Mouse (Mus musculus) T-helper 17 cell (primary cell): ENCODE results near the gene Eps8.
"Not testable (repeated sequence)": the region's sequence is repeated elsewhere in the genome, so short reads cannot be mapped to it uniquely, and the experiment has no call there.

Experiments
- in situ Hi-C, 2 experiments: fragments of 300-600 bp; cut with MboI, MseI; formaldehyde crosslinking; loops; 1 replicate in 1 of 2; 2 replicates in 1 of 2; pipeline ENCODE4 v1.15.1; 2025; ENCODE audit warnings: high pct_unique_total_duplicates in 2 of 2

The Eps8 gene

DNA sequence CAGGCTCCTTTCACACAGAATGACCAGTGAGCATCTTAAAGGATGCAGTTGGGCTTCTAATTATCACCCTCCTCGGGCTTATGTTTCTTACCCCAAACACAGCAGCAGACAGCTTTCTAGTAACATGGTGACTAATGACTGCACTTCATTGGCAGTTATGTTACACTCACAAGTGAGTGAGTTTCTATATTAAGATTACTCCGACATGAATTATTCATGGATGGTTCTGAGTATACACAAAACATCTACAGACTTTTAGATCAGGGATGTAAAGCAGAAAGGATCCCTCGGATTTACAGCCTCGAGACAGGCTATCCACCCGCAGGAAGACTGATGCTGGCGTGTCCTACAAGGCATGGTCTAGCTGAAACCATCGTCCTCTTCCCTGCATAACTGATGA lies 171.8 kb downstream of the Eps8 start:
- in situ Hi-C loops = no loop called here

DNA sequence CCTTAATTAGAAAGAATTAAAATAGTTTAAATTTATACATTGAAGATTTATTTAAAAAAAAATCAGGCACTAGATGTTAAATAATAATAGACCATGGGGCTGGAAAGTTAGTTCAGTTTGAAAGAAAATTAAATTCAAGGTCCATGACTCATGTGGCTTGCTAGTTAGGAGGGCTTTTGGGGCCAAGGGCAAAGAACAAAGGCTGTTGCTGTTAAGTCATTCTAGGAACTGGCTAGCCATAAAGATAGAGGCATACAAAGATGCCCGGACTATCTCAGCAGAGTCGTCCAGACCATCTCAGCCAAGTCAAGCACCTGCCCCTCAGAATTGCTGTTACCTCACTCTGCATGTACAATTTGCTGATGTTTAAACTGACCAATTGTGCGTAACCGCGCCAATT lies 179.0 kb downstream of the Eps8 start:
- in situ Hi-C loops = not testable (repeated sequence)

DNA sequence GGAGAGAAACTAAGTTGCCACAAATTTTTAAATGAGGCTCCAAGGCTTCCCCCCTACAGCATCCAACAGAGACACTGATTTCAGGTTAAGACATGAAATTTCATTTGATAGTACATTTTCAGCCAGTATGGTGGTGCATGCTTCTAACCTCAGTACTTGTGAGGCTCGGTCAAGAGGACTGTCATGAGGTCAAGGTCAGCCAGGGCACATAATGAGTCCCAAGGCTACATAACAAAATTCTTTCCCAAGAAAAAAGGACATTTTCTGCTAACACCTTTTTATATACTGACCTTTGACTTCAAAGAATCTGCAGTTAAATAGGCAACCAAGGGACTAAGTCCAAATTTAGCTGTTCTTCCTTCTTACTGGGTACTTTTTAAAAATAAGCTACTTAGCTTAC lies 181.2 kb downstream of the Eps8 start:
- in situ Hi-C loops = no loop called here

DNA sequence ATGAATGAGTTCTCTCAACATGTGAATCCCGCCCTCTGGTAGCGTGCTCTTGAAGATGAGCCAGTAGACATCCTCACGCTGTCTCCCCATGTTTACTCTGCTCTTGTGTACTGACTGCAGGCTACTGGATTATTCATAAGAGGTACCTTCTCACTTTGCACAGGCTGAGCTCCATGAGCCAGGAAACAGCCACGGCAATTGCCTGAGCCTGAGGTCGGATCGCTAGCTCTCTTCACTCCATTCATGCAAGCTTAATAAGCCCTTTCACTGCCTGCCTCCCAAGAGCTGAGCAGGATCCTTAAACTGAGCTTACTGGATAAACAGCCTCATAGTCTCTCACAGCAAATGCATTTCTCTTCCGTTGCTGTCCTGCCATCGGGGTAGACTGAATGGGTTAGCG lies 182.5 kb downstream of the Eps8 start:
- in situ Hi-C loops = no loop called here

DNA sequence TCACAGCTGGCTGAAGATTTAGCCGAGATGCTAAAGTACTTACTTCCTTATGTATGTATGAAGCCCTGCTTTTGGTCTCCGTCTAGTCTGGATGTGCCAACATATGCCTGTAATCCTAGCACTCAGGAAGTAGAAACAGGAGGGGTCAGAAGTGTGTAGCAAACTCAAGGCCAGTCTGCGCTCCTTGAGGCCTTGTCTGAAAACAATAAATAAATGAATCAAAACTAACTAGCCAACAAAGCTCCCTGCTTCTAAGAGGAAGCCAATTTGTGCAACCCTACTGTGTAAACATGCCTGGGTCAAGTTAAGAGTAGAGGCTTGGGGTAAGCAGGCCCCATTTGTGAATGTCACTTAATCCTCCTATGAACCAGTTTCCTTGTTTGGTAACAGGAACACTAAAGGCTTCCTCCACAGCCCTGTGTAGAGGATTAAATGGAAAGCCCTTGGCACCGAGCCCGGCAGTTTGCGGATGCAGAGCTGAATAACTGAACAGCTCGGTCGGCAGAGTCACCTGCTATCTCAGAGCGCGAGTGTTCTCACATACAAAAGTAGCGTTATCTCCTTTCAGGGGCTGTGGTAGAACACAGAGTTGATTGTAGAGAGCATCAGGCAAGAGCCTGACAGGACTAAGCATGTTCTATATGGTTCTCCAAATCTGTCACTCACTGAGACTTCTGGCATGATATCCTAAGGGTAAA lies 183.6 kb downstream of the Eps8 start:
- in situ Hi-C loops = no loop called here

DNA sequence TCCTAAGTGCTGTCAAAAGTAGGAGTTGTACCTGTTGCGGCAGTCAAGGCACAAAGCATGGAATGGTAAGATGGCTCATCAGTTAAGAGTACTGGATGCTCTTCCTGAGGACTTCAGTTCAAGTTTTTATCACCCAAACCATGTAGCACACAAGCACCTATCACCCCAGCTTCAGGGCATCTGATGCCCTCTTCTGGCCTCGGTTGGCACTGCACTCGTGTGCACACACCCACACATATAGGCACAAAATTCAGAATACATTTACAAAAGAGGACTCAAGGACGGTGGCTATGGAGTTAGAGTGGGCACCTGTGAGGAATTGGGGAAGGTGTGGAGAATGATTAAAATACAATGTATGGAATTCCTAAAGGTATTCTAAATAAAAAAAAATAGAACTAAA lies 185.1 kb downstream of the Eps8 start:
- in situ Hi-C loops = no loop called here

DNA sequence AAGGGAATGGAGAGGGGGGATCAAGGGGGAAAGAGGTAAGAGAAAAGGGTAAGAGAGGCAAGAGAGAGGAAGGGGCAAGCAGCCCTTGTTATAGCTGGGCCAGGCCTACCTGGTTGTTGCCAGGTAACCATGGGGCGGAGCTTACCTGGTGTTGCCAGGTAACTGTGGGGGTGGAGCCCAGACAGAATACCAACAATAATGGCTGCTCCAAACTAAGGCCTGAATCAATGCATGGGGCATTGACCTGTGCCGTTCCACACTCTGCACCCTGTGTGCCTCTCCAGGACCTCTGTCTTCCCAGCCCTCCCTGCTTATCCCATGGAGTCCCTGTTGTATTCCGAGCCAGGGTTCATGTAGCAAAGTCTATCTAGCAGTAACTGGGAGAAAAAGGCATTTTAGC lies 187.0 kb downstream of the Eps8 start:
- in situ Hi-C loops = no loop called here

DNA sequence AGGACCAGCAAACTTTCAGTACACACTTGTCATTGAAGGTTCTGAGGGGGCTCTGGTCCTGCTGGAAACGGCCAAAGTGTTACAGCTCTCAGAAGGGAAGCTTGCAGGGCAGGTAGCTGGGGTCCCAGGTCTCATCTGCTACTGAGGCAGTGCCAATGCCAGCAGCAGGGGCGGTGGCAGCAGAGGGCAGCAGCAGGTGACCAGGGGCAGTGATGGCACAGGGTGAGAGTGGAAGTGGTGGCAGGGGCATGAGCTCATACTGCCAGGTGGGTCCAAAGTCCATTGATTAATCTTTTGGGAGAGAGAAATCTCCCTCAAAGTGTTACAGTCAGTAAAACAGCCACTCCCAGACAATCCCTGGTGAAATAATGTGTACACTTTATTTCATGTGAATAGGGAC lies 188.4 kb downstream of the Eps8 start:
- in situ Hi-C loops = no loop called here

DNA sequence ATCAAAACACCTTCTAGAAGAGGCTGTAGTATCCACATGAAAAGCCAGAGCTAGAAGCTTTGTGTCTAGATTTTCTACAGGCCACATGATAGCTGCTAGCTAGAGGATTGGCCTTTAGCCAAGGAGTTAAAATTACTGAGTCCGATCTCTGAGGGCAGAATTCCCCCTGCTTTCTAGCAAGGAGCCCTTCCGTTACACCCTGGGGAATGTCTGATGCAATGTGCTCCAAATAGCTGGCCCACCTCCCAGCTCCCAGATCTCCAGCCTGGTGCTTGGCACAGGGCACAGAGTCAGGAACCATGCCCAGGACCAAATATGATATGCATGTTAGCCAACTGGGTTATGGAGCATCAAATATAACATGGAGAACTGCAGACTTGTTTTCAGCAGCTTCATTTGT lies 189.4 kb downstream of the Eps8 start:
- in situ Hi-C loops = no loop called here

DNA sequence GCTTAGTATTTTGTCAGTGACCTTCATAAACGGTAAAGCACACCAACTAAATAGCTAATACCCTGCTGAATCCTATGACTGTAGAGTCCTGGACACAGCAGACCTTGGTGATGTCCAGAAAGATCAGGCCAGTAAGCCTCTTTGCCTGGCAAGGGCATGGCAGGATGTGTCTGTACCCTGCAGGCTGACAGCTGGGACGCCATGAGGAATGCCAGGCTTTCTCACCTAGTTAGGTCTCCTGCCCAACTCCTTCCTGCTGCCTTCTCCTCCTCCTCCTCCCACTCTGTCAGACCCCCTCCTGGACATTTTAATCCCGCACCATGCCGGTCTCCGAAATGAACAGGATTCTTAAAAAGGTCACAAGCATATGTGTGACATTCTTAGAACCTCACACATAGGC lies 190.9 kb downstream of the Eps8 start:
- in situ Hi-C loops = loop anchor here in 1 of 2 experiments (5.0 kb wide), 1 partner anchor 264 kb away; no protein-coding TSS in a partner anchor

DNA sequence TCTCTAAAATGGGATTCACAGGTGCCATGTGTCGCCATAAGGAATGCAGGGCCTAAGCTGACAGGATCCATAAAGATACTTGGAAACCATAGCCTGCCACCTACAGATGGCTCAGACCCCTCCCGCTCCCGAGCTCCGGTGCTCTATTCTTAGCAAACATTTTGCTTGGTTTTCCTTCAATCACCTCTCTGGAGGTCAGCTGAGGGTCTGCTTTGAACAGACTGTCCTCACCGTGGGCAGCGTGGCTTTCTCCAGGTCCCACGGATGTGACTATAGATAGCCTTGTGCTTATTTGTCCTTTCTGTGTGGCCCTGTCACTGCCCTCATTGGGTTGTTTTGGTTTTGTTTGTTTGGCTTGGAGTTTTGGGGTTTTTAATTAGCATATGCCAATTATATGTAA lies 196.5 kb downstream of the Eps8 start:
- in situ Hi-C loops = loop anchor here in 1 of 2 experiments (5.0 kb wide), 2 partner anchors 204 to 269 kb away; no protein-coding TSS in a partner anchor

DNA sequence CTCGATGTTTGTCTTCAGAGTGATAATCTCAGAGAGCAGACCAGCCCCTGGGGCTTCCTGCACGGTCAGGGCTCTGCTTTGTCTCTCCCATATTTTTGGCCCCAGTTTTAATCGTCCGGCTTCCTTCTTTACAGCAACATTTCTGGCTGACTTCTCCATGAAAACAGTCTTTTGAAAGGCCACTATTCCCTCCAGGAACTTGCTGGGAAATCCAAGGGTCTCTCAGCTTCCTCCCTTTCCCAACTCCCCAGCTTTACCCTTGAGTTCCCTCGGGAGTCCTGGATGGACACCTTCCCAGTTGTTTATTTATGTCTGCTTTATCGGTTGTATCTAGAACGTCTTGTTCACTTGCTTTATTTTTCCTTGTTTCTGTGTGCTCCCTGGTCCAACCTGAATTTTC lies 197.5 kb downstream of the Eps8 start:
- in situ Hi-C loops = loop anchor here in 1 of 2 experiments (5.0 kb wide), 2 partner anchors 205 to 270 kb away; no protein-coding TSS in a partner anchor

DNA sequence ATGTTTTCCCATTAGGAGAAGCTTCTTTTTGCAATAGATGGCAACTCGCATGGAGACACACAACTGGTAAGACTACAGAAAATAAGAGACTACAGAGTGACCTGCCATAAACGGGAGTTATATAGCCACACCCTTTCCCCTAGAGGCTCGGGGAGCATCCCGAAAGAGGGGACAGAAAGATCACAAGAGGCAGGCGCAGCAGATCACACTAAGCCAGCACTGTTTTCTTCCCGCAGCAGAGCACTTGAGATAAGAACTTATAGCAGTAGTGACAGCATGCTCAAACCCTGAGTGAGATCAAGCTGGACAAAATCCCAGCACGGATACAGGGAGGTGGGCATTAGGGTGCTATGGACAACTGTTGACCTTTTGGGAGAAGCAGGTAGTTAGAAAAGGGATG lies 198.6 kb downstream of the Eps8 start:
- in situ Hi-C loops = loop anchor here in 1 of 2 experiments (5.0 kb wide), 2 partner anchors 206 to 271 kb away; no protein-coding TSS in a partner anchor

DNA sequence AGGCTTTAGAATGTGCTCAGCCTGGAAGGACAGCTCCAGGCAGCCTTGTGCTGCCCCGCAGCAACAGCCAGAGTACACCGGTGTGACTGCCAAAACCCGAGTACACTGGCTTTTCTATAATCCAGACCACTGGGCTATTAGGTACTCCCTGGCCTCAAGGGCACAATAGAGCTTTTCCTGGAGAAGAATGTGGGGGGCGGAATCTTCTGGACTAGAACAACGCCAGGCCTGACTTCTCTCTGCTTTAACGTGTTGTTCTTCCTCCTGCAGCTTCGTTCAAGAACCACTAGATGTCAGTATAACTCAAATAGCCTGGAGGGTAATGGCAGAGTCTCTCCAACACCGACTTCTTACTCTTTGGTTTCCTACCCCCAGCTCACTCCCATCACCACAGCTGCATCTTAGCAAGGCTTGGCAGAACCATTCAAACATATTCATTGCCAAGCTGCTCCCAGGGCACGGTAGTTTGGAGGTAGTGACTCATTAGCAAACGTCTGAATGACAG lies 199.1 kb downstream of the Eps8 start:
- in situ Hi-C loops = loop anchor here in 1 of 2 experiments (5.0 kb wide), 2 partner anchors 207 to 272 kb away; no protein-coding TSS in a partner anchor

DNA sequence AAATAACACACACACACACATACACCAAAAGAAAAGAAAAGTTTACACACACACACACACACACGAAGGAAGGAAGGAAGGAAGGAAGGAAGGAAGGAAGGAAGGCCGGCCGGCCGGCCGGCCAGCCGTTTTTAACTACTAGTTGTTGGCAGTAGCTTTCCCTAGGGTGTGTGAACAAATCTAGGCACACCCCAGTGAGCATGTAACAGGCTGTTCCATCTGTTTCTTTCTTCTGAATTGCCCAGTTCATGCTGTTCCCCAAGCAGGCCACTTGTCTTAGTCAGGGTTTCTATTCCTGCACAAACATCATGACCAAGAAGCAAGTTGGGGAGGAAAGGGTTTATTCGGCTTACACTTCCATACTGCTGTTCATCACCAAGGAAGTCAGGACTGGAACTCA lies 208.6 kb downstream of the Eps8 start:
- in situ Hi-C loops = not testable (repeated sequence)

DNA sequence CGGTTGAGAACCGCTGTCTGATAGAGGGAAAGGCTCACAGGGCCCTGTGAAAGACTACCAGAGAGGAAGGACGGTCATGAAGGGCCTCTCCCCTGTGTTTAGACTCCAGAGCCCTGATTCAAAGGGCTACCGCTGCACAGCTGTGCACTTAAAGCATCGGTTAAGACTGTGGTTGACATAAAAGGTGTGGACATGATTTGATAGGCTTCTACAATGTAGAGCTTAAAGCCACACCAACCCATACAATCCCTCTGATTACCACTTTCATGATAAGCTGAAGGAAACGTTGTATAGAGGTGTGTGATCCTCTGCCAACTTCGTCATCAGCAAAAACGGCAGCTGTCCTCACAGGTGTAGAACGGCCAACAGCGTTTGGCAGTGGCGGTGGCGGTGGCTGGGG lies 211.6 kb downstream of the Eps8 start:
- in situ Hi-C loops = no loop called here

DNA sequence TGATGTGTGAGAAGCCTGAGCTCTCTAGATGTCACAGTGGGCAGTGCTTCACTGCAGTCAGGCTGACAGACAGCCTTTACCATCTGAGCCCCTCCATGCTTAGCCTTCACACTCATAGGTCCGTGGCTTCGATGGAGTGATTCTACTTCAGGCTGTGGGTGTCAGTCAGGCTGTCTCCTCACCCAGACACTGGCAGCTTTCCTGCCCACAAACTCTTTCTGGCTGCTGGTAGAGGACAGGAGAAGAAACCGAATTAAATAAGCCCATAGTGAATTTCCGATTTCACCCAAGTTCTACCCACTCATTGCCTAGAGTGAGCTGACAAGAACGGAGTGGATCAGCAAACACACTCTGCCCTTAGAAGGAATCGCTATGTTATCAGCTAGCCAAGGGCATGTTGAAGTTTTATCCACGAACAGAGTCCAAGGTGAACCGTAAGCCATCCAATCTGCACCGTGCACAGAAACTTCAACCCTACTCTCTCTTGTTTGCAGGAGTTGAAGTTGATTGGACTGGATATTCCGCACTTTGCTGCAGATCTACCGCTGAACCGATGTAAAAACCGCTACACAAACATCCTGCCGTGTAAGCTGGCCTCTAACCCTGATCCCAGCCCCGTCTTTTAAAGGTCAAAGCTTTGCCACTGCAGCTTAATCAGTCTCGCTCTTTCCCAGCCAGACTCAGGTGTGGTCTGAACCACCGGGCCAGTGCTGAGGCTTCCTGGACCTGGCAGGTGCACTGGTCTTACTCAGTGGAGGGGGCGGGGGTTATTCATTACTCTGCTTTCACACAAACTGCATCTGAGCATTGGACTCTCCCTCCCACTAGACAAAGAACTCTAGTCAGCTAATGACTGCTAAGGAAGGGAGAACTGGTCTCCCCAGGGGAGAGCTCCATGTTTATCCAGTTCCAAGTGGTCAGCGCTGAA lies 213.9 kb downstream of the Eps8 start:
- in situ Hi-C loops = no loop called here

DNA sequence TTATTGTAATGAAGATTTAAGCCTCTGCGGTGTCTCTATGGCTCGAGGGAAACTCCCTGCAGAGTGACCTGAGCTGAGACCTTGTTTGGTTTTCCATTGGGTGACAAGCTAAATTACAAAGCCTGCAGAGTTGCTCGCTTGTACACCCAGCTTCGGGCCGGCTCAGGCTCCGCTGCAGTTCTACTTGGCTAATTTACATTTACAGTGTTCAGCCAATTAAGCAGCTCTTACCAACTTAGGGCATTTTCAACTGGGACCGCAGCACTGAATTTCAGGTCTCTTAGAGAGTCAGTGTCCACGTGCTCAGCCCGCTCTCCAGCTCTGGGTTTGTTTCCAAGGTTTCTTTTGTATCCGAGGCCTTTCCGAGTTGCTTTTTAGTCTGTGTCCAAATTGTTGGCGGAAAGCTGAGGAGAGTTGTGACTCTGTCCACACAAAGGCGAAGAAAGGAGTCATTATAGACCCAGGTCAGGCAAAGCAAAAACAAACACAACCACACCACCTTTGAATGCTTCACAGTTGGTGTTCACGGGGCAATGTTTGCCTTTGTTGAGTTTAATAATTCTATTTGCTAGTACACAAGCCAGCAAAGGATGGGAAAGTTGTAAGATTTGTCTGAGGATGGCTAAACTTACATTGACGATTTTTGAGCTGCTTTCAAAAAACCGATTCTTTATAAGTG lies 216.6 kb downstream of the Eps8 start:
- in situ Hi-C loops = no loop called here

DNA sequence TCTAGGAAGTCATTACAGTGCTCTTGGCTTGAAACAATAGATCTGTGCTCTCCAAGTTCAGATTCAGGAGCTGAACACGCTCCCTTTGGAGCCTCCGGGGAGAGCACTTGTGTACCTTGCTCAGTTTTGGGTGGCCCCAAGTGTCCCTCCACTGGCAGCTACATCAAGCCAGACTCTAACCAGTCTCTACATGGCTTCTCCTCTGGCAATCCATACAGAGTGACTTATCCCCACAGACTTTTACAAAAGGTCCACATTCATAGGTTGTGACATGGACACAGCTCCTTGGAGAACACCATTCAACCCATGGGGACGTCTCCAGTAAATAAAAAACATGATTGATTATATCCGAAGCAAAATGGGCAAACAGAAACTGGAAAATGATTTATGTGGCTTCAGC lies 217.2 kb downstream of the Eps8 start:
- in situ Hi-C loops = no loop called here

DNA sequence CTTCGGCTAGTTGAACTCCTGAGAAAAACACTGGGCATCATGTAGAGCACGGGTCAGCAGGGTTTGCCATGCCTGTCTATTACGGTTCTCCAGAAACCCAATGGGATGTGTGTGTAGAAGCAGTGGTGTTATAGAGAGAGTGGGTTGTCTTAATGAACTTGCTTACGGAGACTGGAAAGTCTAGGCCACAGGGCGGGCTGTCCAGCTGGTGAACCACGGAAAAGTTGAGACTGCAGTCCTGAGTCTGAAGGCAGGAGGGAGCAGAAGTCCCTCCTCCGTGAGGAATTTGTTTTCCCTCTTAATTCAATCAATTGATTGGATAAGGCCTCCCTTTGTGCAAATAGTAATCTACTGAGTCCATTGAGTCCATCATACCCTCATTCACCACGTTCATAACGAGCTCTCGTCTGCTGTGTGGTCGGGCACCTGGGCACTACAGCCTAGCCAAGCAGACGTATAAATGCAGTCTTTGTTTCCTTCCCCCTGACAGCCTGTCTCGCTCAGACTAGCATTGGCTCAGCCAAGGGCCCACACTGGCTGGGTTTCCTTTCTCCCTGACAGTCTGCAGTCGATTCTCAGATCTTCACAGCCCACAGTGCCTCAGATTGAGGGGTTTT lies 221.0 kb downstream of the Eps8 start:
- in situ Hi-C loops = no loop called here
